Mouse (Mus musculus) layer of hippocampus, adult 11-12 months (tissue): ENCODE results near the gene Gnaz.
"Not testable (repeated sequence)": the region's sequence is repeated elsewhere in the genome, so short reads cannot be mapped to it uniquely, and the experiment has no call there.

Experiments used
- DNase-seq: peaks from one replicate; pipeline ENCODE4 v3.0.0; 2022; ENCODE audit warnings: low spot score

The Gnaz gene

GRCm38 (mm10) chr10:75030234-75030633 is 63.3 kb downstream of the Gnaz start:
- DNase-seq = no peak

- DNase-seq = no peak
Measured at GRCm38 (mm10) chr10:75031345-75032114, 64.6 kb downstream of the Gnaz start.

DNA sequence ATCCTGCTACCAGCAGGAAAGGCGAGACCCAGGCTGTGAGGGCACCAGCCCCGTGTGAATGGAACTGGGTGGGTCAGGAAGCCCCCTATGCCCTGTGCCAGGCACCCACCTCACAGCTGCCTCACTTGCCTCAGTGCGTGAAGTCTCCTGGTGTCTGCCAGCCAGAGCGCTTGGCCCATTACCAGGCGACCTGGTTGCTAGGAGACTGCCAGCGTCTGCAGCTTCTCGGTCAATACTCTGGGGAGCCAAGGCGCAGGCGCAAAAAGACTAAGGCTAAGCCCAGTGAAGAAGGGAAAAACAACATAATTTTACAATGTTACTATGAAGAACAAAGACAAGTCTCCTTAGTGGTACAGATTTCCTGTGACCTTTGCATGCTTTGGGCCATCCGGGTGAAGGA is 65.4 kb downstream of the Gnaz start, which contains the start of gene Rsph14:
Rsph14 (minus strand) TSS at position 192 of the 400 bp plus-strand sequence.
- DNase-seq = peak; percentile 85

GRCm38 (mm10) chr10:75036883-75037379 is 70.0 kb downstream of the Gnaz start, which contains the start of gene Rab36:
TSS of gene Rab36 (plus strand) at chr10:75037058.
- DNase-seq = peak; percentile 94

DNA sequence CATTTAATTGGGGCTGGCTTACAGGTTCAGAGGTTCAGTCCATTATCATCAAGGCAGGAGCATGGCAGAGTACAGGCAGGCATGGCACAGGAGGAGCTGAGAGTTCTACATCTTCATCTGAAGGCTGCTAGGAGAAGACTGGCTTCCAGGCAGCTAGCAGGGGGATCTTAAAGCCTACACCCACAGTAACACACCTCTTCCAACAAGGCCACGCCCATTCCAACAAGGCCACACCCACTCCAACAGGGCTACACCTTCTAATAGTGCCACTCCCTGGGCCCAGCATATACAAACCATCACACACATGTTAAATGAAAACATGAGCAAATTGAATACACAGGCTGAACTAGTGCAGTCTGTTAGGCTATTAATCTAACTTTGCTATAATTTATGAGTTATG is 75.1 kb downstream of the Gnaz start:
- DNase-seq = not testable (repeated sequence)

DNA sequence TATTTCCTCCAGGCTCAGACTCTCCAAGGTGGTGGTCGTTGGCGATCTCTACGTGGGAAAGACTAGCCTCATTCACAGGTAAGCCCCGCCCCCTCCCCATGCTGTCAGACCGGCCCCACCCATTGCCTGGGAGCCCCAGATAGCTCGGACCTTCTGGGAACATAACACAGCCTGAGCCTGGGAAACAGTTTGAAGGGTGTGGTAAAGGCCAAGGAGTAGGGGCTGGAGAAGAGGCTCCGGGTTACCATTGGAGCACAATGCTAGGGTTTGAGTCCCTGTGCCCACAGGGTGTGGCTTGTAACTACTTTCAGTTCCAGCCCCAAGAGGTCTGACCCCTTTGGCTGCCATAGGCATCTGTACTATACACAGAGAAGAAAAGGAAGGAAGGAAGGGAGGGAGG is 77.5 kb downstream of the Gnaz start:
- no peak for DNase-seq

DNA sequence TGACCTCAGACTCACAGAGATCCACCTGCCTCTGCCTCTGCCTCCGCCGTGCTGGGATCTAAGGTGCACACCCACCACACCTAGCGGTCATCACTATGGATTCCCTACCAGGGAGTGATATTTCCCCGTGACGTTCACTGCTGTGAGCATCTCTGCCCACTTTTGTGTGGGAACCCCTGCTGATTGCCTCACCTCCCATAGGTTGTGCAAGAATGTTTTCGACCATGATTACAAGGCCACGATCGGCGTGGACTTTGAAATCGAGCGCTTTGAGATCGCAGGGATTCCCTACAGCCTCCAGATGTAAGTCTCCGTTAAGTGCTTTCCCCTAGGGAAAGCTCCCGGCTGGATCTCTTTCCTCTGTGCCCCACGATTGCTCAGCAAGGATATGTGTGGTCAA is 78.9 kb downstream of the Gnaz start:
- DNase-seq = no peak

- DNase-seq = no peak
Measured at GRCm38 (mm10) chr10:75048711-75049110, 81.7 kb downstream of the Gnaz start.

DNA sequence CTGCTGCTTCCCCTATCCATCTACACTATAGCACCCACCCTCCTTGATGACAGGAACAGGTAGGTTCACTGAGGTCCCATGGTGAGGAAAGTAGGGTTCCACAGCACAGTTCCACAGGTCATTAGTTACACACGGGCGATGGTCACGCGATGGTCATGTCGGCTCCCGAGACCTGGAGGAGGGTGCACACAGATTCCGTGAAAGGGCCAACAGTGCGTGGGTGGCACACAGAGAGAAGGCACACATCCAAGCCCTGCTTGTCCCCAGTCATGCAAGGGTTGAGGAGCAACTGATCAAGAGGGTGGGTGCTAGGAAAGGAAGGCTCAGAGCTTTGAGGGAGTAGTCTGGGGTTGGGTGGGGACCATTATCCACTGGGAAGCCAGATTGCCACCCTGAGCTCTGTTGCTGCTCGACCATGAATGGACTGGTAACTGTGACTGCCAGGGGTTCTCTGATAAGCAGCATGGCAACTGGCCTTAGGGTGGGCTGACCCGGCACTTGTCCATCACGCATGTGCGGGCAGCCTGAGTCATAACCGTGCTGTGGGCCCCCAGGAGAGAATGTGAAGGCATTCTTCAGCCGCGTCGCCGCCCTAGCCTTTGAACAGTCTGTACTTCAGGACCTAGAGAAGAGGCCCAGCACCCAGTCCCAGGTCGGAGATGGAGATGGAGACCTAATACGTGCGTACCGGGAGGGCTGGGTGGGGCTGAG is 84.5 kb downstream of the Gnaz start:
- DNase-seq = no peak

DNA sequence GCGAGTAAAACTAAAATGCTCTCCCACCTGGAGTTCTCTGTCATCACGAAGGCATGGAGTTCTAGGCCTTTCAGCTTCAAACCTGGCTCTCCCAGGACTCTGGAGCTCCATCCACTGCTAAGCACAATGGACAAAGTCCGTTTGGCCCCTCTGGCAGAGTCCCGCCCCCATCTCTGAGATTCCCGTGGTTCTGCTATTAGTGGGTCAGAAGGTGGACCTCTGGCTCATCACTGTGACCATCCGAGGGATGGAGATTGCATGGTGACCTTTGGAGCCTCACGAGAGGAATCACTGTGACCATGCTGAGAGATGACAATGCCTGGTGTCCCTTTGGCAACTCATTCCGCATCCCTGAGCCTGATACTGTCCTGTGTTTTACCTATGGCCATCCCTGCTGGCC is 85.9 kb downstream of the Gnaz start:
- DNase-seq = no peak

DNA sequence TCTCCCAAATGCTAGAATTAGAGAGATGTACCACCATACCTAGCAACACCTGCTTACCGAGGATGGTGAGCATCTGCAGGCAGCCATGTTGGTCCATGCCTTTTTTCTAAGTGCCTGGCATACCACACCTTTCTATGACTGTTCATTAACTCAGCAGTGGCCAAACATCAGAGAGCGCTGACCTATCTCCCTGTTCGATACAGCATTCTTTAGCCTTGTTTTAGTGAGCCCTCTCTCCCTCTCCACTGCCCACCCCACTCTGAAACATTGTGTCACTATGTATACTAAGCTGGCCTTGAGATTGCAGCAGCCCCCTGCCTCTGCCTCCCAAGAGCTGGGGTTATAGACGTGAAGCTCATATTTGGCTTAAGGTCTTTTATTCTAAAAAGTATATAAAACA is 86.7 kb downstream of the Gnaz start:
- no peak for DNase-seq

DNA sequence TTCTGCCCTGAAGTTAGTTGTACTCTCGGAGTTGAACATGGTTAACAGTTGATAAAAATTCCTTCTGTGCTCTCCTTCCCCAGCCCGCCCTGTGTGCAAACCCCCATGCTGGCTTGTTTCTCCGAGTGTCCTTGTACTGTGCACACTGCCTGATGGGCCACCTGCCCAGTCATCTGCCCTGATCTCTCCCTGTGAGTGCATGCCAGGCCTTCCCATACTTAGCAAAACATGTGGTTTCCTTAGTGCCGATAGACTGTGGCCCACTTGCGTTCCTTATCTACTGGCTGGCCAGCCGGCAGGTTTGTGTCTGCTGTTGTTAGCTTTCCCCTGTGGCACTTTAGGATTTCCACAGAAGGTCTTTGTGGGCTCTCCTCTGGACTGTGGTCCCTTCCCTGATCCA is 87.1 kb downstream of the Gnaz start:
- DNase-seq = no peak

DNA sequence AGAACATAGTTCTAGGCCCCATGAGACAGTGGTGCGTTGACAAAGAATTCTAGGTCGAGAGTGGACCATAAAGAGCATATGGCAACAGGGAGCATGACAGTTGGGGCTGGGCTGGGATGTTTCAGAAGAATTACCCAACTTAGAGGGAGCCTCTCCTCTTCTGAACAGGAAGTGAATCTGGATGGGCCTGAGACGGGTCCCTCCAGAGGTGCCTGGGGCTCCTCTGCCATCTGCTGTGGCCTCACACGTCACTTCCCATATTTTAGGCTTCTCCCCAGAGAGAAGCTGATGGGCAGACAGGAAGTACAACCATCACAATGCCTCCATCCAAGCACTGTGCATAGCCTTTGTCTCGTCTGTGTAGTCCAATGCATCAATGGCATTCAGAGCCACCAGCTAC is 88.7 kb downstream of the Gnaz start:
- no peak for DNase-seq

- DNase-seq = peak; percentile 52
Measured at GRCm38 (mm10) chr10:75056255-75056654, 89.3 kb downstream of the Gnaz start.

- DNase-seq = no peak
Measured at GRCm38 (mm10) chr10:75058336-75058735, 91.4 kb downstream of the Gnaz start.

DNA sequence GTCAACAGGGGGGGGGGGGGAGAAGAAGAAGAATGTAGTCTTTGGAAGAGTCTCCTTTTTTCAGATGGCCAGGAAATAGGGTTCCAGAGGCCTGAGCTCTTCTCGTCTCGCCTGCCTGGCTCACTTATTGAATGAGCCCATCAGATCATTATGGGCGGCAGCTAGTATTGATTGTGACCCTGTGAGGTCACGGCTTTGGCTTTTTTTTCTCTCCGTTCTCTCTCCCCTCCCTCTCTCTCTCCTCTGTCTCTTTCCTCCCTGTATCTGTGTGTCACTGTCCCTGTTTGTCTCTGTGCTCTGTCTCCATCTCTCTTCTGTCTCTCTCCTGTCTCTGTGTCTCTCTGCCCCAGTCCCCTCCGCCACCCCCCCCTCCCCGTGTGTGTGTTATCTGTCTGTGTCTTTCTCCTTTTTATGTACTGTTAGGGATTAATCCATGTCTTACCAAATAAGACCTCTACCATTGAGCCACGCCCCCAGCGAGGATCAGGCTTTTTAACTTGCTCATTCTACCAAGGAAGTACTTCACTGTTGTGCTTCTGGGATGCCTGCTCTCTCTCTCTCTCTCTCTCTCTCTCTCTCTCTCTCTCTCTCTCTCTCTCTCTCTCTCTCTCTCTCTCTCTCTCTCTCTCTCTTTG is 91.9 kb downstream of the Gnaz start:
- DNase-seq = no peak

- peak; percentile 85 for DNase-seq
Measured at GRCm38 (mm10) chr10:75059396-75059795, 92.4 kb downstream of the Gnaz start.

DNA sequence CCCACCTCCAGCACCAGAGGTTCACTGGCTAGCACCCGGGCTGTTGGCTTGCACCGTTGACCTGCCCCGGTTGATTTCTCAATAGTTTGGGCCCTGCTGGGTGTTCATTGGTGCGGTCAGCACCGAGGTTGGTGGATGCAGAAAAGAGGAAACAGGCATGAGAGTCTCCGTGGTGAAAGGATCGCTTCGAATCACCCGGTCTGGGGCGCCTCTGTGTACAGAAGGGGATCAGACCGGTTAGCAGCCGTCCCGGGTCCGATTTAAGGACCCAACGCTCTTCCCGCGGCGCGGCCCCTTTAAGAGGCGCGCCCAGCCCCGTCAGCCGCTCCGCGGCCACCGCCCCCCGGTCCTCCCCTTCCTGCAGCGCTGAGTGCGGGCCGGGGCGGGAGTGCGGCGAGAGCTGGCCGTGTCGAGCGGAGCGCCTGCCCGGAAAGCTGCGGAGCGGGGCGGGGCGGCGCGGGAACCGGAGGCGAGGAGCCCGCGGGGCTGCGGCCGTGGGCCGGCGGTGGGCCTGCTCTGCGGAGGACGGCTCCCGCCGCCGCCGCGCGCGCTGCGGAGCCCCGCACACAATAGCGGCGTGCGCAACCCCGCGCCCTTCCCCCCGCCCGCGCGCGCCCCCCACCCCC is 93.4 kb downstream of the Gnaz start, which contains the start of gene Bcr:
Bcr (plus strand) TSS at position 376 of the 626 bp plus-strand sequence.
- peak; percentile 74 for DNase-seq

DNA sequence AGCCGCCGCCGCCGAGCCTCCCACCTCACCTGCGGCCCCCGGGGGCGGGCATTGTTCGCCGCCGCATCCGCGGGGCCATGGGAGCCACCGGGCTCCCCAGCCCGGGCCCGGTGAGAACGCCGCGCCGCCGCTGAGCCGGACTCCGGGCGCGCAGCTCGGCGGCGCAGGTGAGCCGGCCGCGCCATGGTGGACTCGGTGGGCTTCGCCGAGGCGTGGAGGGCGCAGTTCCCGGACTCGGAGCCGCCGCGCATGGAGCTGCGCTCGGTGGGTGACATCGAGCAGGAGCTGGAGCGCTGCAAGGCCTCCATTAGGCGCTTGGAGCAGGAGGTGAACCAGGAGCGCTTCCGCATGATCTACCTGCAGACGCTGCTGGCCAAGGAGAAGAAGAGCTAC is 93.9 kb downstream of the Gnaz start:
- no peak for DNase-seq

- DNase-seq = no peak
Measured at GRCm38 (mm10) chr10:75061341-75062188, 94.6 kb downstream of the Gnaz start.

GRCm38 (mm10) chr10:75062189-75062561 is 95.2 kb downstream of the Gnaz start:
- DNase-seq = no peak
